Mouse (Mus musculus) kidney, adult 11 months (tissue): Measurements from ENCODE around the gene Agl.
"Not testable (repeated sequence)": the region's sequence is repeated elsewhere in the genome, so short reads cannot be mapped to it uniquely, and the experiment has no call there.

ENCODE experiments used
- DNase-seq: peaks from one replicate; pipeline ENCODE4 v3.0.0; 2022

Gene Agl

DNA sequence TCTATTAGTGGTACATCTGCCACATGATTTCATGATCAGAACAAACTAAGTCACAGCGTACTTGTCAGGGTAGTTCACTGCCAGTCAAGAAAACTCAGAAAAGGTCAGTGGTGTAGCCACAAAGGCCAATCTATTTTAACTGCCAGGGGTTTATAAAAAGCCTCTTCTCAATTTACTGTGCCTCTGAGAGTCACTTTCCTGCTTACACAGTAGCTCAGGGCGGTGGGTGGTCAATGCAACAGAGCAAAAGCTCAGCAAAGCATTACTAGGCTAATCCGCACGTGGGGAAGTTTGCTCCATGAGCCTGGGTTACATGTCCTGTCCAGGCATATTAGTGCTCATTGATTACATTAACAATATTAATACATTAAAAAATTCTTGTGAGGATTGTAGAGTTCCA lies 8.0 kb upstream of the Agl start:
- no peak for DNase-seq

DNA sequence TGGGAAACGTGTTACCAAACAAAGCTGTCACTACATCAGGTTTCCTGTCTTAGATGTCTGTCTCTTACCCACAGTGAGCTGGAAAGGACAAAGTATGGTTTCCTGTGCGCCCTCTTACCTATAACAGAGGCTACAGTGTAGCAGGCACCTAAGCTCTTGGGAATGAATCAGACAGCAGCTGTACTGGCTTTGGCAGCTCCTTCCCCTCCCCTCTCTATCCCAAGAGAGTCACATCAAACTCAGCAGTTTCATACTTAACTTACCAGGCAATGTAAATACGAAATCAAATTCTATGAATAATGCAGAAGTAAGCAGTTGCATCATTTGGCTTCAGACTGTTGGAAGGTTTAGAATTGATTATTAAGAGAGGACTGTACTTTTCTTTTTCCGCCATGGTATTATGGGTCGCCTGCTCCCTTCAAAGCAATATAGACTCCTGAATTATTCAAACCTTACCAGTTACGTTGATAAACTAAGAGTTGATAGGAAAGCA lies 7.4 kb upstream of the Agl start:
- DNase-seq, result no peak

DNA sequence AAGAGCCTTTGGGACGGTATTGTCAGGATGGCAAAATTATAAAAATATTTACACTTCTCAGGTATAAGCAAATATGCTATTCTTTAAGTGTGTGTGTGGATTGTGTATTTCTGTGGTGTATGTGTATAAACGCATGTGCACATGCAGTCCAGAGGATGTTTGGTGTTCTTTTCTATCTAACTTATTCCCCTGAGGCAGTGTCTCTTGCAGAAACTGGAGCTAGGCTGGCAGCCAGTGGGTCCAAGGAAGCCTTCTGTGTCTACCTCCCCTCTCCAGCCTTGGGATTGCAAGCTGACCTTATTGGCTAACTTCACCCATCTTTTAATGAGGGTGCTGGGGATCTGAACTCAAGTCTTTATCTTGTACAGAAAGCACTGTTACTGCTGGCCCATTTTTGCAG lies 5.0 kb upstream of the Agl start:
- DNase-seq, result no peak

DNA sequence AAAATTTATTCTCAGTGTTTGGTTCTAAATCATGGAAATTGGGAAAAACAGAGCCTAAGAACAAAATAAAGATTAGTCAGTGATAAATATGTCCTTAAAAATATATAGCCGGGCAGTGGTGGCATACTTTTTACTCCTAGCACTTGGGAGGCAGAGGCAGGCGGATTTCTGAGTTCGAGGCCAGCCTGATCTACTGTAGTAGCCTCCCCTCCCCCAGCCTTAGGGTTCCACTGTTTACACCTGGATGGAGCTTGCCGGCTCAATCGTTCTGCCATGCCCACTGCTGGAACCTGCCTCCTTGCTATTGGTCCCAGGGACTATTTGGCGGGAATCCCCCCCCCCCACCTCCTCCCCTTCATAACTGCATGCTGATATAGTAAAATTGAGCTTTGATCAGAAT lies 2.4 kb upstream of the Agl start:
- DNase-seq, result not testable (repeated sequence)

DNA sequence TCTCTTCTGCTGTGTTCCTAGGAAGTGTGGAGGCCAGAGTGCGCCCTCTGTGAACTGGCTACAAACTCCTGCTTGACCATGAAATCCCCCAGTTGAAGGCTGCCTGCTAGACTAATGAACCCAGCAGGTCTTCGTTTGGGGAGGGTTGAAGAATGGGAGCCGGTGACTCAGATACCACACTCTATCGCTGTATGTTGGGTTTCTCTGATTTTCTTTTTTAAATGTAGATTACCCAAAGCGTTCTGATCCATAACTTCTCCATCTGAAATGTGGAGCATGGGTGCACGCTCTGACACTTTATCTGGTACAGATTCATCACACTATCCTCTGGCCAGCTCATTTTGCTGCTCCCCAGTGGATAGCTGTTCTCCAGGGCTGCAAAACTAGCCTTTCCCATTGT lies 1.3 kb upstream of the Agl start:
- no peak for DNase-seq

DNA sequence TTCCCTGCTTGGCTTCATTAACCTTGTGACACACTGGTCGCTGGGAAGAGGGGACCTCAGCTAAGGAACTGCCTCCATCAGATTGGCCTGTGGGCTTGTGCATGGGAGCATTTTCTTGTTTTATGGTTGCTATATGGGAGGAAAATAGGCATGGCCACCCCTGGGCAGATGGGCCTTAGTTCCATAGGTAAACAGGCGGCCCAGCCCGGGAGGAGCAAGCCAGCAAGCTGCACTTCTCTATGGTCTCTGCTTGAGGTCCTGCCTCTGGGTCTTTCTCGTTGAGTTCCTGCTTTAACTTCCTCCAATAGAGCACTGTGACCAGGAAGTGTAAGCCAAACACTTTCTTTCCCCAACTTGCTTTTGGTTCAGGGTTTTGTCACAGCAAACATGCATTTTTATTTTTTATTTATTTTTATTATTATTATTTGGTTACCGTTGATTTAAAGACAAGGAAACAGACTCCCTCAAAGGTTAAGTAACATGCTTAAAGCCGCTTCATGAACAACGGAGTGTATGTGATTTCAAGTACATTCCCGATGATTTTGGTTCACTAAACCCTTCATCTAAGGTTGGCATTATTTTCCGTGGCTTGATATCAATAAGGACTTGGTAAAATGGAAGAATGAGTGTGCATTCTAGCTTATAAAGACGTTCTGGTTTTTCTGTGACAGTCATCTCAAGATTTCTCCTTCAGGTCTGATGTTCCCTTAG lies 696 bp upstream of the Agl start:
- DNase-seq, result no peak

DNA sequence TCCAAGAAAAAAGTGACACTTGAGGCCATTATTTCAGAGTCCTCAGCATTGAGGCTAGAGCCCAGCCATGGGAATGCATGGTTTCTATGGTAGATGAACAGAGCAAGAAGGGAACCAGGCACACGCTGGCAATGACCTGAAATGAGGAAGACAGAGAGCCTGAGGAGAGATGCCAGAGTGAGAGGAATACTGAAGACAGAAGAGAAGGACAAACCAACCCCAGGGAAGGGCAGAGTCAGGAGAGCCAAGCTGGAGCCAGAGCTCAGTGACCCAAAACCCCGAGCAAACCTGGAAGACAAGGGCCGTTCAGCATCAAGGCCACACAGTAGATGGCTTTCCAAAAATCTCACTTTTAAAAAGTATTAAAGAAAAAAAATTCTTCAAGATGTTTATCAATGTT lies 2.1 kb downstream of the Agl start:
- DNase-seq, result no peak

DNA sequence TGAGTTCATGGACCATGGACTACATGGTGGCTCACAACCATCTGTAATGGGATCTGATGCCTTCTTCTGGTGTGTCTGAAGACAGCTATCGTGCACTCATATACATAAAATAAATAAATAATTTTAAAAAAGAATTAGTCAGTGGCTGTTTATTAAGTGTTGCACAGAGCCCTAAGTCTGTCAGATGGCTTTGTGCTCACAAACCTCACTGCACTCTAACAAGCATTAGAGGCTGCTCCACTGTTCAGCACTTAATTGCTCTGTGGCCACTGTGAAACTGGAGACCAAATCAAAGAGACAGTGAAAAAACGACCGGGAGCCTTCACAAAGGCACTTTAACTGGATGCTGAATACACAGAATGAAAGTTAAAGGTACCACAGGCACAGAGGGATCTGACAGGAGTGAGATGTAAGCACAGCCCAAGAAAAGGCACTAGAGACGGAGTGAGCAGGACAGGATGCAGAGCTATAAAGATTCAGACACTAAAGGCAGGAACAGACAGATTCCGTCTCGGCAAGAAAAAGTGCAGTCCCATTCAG lies 3.1 kb downstream of the Agl start:
- DNase-seq, result no peak

DNA sequence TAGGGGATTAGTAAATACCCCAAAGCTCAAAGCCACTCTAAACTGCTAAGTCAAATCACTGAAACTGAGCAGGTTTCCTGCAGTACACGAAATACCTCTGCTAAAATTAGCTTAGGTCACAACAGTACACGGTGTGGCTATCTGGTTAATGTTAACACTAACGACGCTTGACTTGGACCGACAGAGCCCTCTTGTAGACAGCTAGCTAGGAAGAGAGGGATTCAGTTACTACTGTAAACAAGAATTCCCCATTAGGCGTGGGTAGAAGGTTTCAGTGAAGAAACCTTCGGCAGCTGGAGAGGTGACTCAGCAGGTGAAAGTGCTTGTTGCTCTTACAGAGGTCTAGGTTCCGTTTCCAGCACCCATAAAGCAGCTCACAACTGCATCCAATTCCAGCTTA lies 6.2 kb downstream of the Agl start:
- DNase-seq, result peak; percentile 33

DNA sequence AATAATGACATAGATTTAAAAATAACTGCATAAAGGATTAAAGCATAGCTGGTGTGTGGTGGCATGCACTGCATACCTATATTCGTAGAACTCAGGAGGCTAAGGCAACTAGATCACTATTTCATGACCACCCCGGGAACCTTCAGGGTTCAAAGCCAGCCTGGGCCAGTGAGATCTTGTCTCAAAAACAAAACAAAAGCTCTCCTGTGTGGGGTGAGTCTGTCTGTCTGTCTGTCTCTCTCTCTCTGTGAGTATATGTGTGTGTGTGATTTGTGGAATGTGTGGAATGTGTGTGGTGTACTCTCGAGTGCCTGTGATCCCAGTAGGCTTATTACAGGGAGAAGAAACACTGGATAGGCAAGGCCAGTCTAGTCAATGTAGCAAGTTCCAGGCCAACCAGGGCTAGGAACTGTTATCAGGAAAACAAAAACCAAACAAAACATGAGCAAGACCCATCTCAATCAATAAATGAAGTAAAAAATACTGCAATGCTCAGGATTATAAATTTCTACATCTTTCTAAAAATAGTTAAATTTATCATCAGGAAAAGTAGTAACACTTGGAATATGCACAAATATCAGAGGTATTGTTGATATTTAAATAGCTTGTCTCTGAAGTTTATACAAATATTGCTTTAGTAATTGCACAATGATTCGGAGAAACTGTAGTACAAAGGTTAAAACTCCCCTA lies 9.0 kb downstream of the Agl start:
- DNase-seq, result no peak

DNA sequence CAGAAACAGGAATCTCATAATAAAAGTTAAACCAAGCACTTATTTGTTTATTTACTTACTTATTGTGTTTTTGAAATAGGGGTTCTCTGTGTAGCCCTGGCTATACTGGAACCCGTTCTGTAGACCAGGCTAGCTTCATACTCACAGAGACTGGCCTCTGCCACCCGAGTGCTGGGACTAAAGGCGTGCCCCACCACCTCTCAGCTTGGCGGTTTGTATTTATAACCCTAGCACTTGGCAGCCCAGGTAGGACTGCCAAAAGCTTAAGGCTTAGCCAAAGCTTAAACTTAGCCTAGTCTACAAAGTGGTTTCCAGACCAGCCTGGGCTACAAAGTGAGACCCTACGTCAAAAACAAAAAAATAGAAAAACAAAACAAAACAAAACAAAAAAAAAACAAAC lies 19.1 kb downstream of the Agl start:
- no peak for DNase-seq

DNA sequence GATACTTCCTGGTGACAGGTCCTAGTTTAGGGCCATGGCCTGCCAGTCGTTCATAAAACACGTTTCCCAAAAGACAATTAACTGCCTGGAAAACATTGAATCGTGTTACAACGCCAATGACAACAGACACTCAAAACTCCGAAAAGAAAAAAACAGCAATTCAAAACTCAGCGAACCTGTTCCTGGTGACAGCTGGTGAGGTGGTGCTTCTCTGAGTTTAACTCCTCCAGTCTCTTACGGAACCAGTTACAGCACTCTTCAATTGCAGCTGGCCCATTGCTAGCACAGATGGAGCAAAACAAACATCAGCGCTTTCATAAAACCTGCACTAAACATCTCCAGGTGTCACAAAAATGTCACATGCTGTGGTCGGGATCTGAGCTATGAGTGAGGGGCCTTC lies 21.4 kb downstream of the Agl start:
- no peak for DNase-seq

DNA sequence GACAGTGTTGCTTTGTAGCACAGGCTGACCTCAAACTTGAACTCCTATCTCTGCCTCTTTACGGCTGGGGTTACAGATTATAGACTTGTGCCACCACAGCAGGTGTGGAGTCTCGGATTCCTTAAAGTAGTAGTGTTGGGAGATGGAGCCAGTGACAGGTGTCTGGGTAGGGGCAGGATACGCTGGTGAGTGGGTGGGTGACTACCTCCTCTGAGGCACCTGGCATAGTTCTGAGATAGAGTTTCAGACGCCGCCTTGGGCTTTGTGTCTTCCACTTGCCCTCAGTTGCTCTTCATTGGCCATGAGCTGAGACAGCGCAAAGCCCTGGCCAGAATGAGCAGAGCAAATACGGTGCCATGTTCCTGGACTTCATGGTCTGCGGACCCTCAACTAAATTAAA lies 22.1 kb downstream of the Agl start:
- no peak for DNase-seq

DNA sequence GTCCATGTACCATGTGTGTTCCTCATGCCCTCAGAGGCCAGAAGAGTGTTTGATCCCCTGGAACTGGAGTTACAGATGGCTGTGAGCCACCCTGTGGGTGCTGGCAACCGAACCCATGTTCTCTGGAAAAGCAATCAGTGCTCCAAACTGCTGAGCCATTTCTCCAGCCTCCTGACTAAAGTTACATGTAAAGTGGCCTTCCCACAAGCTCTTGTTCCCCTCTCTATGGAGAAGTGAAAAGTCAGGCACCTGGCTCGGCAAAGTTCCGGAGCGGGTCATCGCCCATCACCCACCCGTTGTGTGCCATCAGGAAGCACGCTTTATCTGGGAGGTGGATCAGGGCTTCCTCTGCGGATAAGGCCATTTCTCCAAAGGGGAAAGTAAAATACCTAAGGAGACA lies 23.2 kb downstream of the Agl start:
- no peak for DNase-seq

DNA sequence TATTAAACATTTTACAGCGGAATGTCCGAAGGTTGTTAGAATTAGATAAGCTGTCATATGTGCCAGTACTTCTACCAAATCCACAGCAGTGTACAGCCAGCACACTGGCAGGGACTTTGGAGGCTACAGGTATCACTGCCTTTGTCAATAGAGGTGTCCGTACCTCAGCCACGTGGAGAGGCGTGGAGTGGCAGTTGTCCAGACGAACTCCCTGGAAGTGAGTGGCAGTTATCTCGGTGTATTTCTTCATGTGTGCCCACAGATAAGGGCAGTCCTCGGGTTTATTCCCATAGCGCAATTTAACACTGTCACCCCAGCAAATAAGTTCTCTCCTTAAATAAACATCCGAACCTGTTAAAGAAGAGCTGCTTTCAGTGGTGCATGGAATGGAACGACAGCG lies 23.7 kb downstream of the Agl start:
- no peak for DNase-seq

DNA sequence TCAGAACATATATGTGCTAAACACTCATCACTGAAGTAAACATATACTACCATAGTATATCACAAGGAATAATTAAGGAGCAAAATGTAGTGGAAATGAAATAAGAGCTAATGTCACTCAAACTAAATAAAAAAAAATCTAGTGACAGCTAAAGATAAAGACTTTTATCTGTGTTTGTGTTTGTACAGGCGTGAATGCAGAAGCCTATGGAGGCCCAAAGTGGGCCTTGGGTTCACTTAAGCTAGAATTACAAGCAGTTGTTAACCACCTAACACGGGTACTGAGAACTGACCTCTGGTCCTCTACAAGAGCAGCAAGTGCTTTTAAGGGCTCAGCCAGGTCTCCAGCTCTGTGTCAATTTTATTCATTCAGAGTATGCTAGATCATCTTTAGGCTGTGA lies 31.0 kb downstream of the Agl start:
- no peak for DNase-seq

DNA sequence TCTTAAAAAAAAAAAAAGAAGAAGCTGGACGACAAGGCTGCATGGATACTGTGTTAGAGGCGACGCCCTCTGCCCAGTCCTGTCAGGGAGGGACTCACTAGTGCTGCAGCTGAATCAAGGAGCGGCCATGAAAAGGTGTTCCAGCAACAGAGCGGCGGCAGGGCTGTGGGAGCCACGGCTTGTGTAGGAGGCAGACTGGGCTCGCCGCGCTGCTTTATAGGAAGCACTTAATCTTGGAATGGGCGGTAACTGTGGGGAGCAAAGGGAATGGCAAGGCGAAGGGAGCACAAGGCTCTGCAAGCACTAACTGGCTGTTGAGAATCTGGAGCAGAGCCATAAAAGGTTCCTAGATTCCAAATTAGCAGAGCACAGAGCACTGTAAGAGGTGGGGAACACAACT lies 34.1 kb downstream of the Agl start:
- no peak for DNase-seq

DNA sequence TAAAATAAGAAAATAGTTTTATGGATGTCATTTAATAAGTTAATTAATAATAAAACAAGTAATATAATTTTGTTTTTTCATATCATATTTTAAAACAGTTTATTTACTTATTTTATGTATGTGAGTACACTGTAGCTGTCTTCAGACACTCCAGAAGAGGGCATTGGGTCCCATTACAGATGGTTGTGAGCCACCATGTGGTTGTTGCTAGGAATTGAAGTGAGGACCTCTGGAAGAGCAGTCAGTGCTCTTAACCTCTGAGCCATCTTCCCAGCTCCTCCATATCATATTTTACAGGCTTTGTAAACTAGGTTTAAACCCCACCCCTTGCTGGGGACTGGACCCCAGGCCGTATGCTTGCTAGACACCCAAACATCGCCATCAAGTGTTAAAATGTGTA lies 36.4 kb downstream of the Agl start:
- DNase-seq, result no peak

DNA sequence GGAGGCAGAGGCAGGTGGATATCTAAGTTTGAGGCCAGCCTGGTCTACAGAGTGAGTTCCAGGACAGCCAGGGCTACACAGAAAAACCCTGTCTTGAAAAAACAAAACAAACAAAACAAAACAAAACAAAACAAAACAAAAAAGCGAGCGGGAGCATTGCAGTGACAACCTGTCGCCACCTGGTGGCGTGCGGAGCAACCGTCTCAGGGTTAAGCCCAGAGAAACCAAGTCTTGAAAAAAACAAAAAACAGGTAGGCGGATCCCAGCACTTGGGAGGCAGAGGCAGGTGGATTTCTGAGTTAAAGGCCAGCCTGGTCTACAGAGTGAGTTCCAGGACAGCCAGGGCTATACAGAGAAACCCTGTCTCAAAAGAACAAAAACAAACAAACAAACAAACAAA lies 41.0 kb downstream of the Agl start:
- not testable (repeated sequence) for DNase-seq

DNA sequence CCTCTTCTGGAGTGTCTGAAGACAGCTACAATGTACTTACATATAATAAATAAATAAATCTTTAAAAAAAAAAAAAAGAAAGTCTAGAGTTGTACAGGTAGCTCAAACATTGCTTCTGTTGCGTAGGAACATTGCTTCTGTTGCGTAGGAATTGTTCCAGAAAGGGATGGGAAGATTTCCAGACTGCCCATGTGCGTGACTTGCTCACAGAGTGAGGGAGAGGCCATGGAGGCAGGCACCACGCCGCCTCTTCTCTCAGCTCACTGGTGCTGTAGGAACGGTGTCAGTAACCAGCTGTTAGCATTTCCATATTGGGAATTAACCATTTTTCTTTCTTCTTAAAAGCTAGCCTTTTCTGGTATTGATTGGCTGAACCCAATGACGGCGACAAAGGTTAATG lies 55.1 kb downstream of the Agl start:
- no peak for DNase-seq

DNA sequence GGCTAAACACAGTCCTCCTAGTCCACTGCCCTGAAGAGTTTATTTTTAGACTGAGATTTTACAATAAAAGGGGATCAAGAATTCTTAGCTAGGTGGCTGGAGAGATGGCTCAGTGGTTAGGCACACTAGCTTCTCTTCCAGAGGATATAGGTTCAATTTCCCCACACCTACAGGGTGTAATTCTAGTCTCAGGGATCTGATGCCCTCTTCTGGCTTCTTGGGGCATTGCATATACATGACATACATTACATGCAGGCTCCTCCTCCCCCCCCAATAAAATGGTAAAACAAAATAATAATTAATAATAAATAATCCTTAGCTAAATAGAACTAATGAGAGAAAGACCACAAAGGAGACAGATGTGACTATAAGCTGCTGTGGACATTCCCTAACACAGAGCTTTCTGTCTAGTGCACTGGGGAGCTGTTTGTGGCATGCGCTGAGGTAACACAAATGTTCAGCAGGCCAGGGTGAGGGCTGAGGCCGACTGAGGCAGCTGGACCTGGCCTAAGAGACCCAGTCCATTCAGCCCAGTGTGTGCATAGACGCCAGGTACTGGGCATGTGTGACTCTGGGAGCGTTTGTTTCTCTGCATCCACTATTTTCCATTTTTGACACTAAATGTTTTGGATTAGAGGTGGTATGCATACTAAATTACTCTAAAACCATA lies 56.6 kb downstream of the Agl start:
- DNase-seq, result no peak

DNA sequence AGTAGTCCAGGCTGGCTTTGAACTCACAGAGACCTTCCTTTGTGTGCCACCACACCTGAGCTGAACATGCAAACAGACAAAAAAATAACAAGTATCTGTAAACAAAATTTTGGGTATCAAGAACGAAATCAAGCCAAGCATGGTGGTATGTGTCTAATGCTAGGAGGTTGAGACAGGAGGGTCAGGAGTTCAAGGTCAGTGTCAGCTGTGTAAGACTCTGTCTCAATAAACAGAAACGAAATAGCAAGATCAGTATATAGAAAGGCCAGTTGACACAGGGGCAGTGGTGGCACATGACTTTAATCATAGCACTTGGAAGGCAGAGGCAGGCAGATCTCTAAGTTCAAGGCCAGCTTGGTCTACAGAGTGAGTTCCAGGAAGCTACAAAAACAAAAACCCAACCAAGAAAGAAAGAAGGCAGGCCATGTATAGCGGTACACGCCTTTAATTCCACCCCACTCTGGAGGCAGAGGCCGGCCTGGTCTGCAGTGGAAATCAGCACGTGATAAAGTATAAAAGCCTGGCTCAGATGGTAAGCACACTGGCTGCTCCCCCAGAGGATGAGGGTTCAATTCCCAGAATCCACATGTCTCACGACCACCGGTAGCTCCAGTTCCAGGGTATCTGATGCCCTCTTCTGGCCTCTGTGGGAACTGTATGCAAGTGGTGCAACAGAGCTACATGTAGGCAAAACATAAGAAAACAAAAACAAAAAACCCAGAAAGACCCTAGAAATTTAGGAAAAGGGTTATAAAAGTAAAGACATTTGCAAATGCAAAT lies 59.4 kb downstream of the Agl start:
- peak; percentile 12 for DNase-seq

DNA sequence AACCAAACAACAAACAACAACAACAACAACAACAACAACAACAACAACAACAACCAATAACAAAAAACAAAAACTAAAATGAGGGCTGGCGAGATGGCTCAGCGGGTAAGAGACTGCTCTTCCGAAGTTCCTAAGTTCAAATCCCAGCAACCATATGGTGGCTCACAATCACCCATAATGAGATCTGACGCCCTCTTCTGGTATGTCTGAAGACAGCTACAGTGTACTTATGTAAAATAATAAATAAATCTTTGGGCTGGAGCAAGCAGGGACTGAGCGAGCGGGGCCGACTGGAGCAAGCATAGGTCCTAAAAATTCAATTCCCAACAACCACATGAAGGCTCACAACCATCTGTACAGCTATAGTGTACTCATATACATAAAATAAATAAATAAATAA lies 60.3 kb downstream of the Agl start:
- DNase-seq, result not testable (repeated sequence)
